Mouse (Mus musculus) kidney, embryonic 15.5 days (tissue): ENCODE data around the gene Magi2. TPM values are rescaled to one million over a fixed set of nuclear protein-coding genes. Genes with fewer than 3 reads are reported as not detected.
"Not testable (repeated sequence)": the region's sequence is repeated elsewhere in the genome, so short reads cannot be mapped to it uniquely, and the experiment has no call there.

ENCODE experiments used
- ATAC-seq: fragments of 200-750 bp; cut with Nextera tagmentation; replicated peaks from 2 replicates; pipeline ENCODE4 v1.8.0; 2017; ENCODE audit warnings: moderate TSS enrichment; ENCODE audit not compliant: low FRiP score
- H3K27ac ChIP-seq: fragments of 300-500 bp; sonication (generic); 2 replicates; pipeline ENCODE4 v1.5.1; 2015; ENCODE audit warnings: mild to moderate bottlenecking, inconsistent platforms
- H3K27me3 ChIP-seq: fragments of 300-500 bp; sonication (generic); 2 replicates; pipeline ENCODE4 v1.6.1; 2015; ENCODE audit warnings: inconsistent platforms
- H3K36me3 ChIP-seq: fragments of 300-500 bp; sonication (generic); 2 replicates; pipeline ENCODE4 v1.6.1; 2015; ENCODE audit warnings: inconsistent platforms
- H3K4me1 ChIP-seq: fragments of 300-500 bp; sonication (generic); 2 replicates; pipeline ENCODE4 v1.6.1; 2015; ENCODE audit warnings: inconsistent platforms
- H3K4me2 ChIP-seq: fragments of 300-500 bp; sonication (generic); 2 replicates; pipeline ENCODE4 v1.6.1; 2015; ENCODE audit warnings: moderate library complexity, mild to moderate bottlenecking, inconsistent platforms
- H3K4me3 ChIP-seq: fragments of 300-500 bp; sonication (generic); replicated peaks from 2 replicates; pipeline ENCODE4 v1.5.1; 2015; ENCODE audit warnings: mild to moderate bottlenecking, inconsistent platforms
- H3K9ac ChIP-seq: fragments of 300-500 bp; sonication (generic); 2 replicates; pipeline ENCODE4 v1.6.1; 2015; ENCODE audit warnings: mild to moderate bottlenecking, inconsistent platforms
- H3K9me3 ChIP-seq: fragments of 300-500 bp; sonication (generic); replicated peaks from 2 replicates; pipeline ENCODE4 v1.6.1; 2016; ENCODE audit warnings: inconsistent platforms
- WGBS: fragments of 180-500 bp; shearing (Covaris S2); methylation state at CpG from one replicate; pipeline ENCODE4 v1.1.7; 2015; ENCODE audit warnings: mixed read lengths; 5-methylcytosine and 5-hydroxymethylcytosine counted together
- polyA plus RNA-seq: library from polyadenylated mRNA; unstranded; fragments of >200 nt; fragmentation: Nextera tagmentation; extraction: Ambion mirVana; gene quantifications from 2 replicates; pipeline ENCODE4 v1.2.1, GENCODE M21; 2015

Magi2 gene
- polyA plus RNA-seq, 1 experiment from 2014 or later: 18.6 TPM

DNA sequence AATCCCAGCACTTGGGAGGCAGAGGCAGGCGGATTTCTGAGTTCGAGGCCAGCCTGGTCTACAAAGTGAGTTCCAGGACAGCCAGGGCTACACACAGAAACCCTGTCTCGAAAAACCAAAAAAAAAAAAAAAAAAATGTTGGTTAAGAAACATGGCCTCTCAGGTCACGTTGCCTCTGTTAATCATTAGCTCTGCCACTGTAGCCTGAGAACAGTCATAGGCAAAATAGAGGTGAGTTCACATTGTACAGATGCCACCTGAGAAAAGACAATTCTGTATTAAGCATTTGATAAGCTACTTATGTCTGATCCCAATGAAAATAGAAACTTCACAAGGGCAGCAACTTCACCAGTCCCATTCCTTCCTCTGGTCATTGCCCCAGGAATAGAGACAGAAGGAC is 1496.4 kb downstream of the Magi2 start:
- H3K4me3 ChIP-seq, H3K9me3 ChIP-seq, H3K4me1 ChIP-seq, H3K9ac ChIP-seq, H3K36me3 ChIP-seq, H3K27me3 ChIP-seq, H3K27ac ChIP-seq, ATAC-seq, H3K4me2 ChIP-seq: not testable (repeated sequence)
- WGBS: 84% methylated on average over 4 of the region's 4 CpGs

DNA sequence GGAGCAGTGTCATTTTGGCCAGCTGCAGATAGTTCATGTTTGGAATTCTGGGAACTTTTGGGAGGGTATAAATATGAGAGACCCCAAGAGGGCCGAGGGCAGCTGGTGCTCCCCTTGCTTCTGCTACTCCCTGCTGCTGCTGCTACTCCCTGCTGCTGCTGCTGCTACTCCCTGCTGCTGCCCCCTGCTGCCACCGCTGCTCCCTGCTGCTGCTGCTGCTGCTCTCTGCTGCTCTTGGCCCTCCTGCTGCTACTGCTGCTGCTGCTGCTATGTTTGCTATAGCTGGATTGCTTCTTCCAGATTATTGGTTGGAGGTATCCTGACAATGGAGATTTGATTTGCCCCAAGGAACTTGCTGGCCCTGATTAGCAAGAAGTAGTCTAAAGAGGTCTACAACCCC is 1512.0 kb downstream of the Magi2 start:
- H3K27ac ChIP-seq: no peak overlapping the region
- WGBS: 56% methylated on average over 2 of the region's 2 CpGs
- no peak for ATAC-seq
- no peak overlapping the region for H3K4me3 ChIP-seq
- peaks cover 3% of the 10 kb centered on the region; the same call in 1 of the 2 replicates for H3K4me1 ChIP-seq
- no peak overlapping the region for H3K4me2 ChIP-seq
- no peaks in the 10 kb centered on the region for H3K9me3 ChIP-seq
- no peaks in the 10 kb centered on the region for H3K27me3 ChIP-seq
- no peaks in the 10 kb centered on the region for H3K36me3 ChIP-seq
- no peak overlapping the region for H3K9ac ChIP-seq

- H3K9me3 ChIP-seq: no peaks in the 10 kb centered on the region
- ATAC-seq: no peak
- 47% methylated on average over 6 of the region's 6 CpGs for WGBS
- peaks cover 3% of the 10 kb centered on the region; the same call in 1 of the 2 replicates for H3K4me1 ChIP-seq
- H3K27me3 ChIP-seq: no peaks in the 10 kb centered on the region
- no peaks in the 10 kb centered on the region for H3K36me3 ChIP-seq
- H3K4me3 ChIP-seq: no peak overlapping the region
- no peak overlapping the region for H3K27ac ChIP-seq
- H3K9ac ChIP-seq: no peak overlapping the region
- no peak overlapping the region for H3K4me2 ChIP-seq
Measured at GRCm38 (mm10) chr5:20741193-20741592, 1514.4 kb downstream of the Magi2 start.

DNA sequence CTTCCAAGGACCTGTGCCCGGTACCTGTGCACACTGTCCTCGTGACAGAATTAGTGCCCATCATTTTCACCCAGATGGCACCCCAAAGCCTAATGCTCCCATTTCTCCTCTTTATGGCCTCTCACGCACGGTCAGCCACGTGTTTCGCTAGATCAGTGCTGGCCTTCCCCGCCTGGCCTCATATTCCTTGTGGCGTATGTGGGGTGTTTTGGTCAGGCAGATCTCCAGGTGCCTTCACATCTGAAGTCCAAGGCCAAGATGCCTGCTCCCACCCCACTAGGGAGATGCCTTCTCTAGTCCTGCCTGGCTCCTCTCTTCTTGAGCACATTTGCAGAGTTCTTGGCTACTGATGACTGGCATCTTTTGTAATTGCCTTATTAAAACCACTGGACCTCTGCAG is 1515.1 kb downstream of the Magi2 start:
- no peak overlapping the region for H3K27ac ChIP-seq
- no peak overlapping the region for H3K4me2 ChIP-seq
- H3K9me3 ChIP-seq: no peaks in the 10 kb centered on the region
- H3K27me3 ChIP-seq: no peaks in the 10 kb centered on the region
- no peak overlapping the region for H3K4me3 ChIP-seq
- ATAC-seq: 0 out of 2 replicates have a peak, but pooled peaks have one; percentile 37
- H3K4me1 ChIP-seq: peaks cover 3% of the 10 kb centered on the region; the same call in 1 of the 2 replicates
- no peak overlapping the region for H3K9ac ChIP-seq
- no peaks in the 10 kb centered on the region for H3K36me3 ChIP-seq
- WGBS: 57% methylated on average over 8 of the region's 8 CpGs

GRCm38 (mm10) chr5:20748142-20748541 is 1521.3 kb downstream of the Magi2 start:
- H3K27ac ChIP-seq: no peak overlapping the region
- H3K27me3 ChIP-seq: no peaks in the 10 kb centered on the region
- no peak overlapping the region for H3K4me3 ChIP-seq
- no peaks in the 10 kb centered on the region for H3K4me1 ChIP-seq
- no peak overlapping the region for H3K9ac ChIP-seq
- H3K4me2 ChIP-seq: no peak overlapping the region
- 85% methylated on average over 4 of the region's 4 CpGs for WGBS
- ATAC-seq: no peak
- no peaks in the 10 kb centered on the region for H3K9me3 ChIP-seq
- H3K36me3 ChIP-seq: no peaks in the 10 kb centered on the region

- no peaks in the 10 kb centered on the region for H3K27me3 ChIP-seq
- no peaks in the 10 kb centered on the region for H3K4me1 ChIP-seq
- no peak overlapping the region for H3K9ac ChIP-seq
- ATAC-seq: no peak
- no peak overlapping the region for H3K4me3 ChIP-seq
- no peaks in the 10 kb centered on the region for H3K9me3 ChIP-seq
- 92% methylated on average over 8 of the region's 8 CpGs for WGBS
- no peak overlapping the region for H3K4me2 ChIP-seq
- no peaks in the 10 kb centered on the region for H3K36me3 ChIP-seq
- no peak overlapping the region for H3K27ac ChIP-seq
Measured at GRCm38 (mm10) chr5:20748856-20749255, 1522.0 kb downstream of the Magi2 start.

GRCm38 (mm10) chr5:20749535-20749934 is 1522.7 kb downstream of the Magi2 start:
- ATAC-seq: no peak
- 68% methylated on average over 3 of the region's 3 CpGs for WGBS
- H3K4me2 ChIP-seq: no peak overlapping the region

GRCm38 (mm10) chr5:20751000-20751399 is 1524.2 kb downstream of the Magi2 start:
- H3K9ac ChIP-seq: no peak overlapping the region
- no peaks in the 10 kb centered on the region for H3K27me3 ChIP-seq
- H3K9me3 ChIP-seq: no peaks in the 10 kb centered on the region
- H3K36me3 ChIP-seq: no peaks in the 10 kb centered on the region
- ATAC-seq: no peak
- no peak overlapping the region for H3K4me2 ChIP-seq
- H3K4me1 ChIP-seq: no peaks in the 10 kb centered on the region
- WGBS: 72% methylated on average over 7 of the region's 7 CpGs
- no peak overlapping the region for H3K27ac ChIP-seq
- no peak overlapping the region for H3K4me3 ChIP-seq

More at GRCm38 (mm10) chr5:20749535-20749934, 1522.7 kb downstream of the Magi2 start:
- H3K4me3 ChIP-seq: no peak overlapping the region
- H3K9ac ChIP-seq: no peak overlapping the region
- no peaks in the 10 kb centered on the region for H3K36me3 ChIP-seq
- H3K27ac ChIP-seq: no peak overlapping the region
- H3K9me3 ChIP-seq: no peaks in the 10 kb centered on the region
- H3K4me1 ChIP-seq: no peaks in the 10 kb centered on the region
- H3K27me3 ChIP-seq: no peaks in the 10 kb centered on the region

DNA sequence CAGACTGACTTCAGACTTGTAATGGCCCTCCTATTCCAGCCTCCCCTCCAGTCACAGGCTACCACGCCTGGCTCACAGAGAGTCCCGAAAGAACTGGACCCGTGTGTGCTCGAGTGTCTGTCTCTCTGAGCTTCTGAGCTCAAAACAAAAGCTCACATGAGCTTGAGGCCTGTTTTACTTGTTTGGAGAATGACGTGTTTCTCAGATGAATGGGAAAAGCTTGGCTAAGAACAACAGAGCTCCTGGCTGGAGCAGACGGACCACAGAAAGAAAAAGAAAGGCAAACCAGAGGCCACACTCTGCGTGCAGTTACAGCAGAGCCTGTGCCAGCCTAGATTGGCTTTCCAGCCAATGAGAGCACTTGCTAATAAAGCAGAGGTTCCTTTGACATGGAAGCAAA is 1524.9 kb downstream of the Magi2 start:
- ATAC-seq: no peak
- H3K4me1 ChIP-seq: no peaks in the 10 kb centered on the region
- no peaks in the 10 kb centered on the region for H3K36me3 ChIP-seq
- H3K9ac ChIP-seq: no peak overlapping the region
- no peaks in the 10 kb centered on the region for H3K27me3 ChIP-seq
- no peak overlapping the region for H3K27ac ChIP-seq
- 71% methylated on average over 7 of the region's 7 CpGs for WGBS
- H3K9me3 ChIP-seq: no peaks in the 10 kb centered on the region
- H3K4me2 ChIP-seq: no peak overlapping the region
- H3K4me3 ChIP-seq: no peak overlapping the region

GRCm38 (mm10) chr5:20753096-20753495 is 1526.3 kb downstream of the Magi2 start:
- Histone ChIP-seq H3K36me3 (0 out of 2 replicates have a peak, but pooled peaks cover 4% of the 10 kb centered on the region), H3K4me1 (no peaks in the 10 kb centered on the region), H3K27me3 (no peaks in the 10 kb centered on the region), H3K4me2 (no peak overlapping the region), H3K9me3 (no peaks in the 10 kb centered on the region), H3K4me3 (no peak overlapping the region), H3K9ac (no peak overlapping the region), H3K27ac (no peak overlapping the region)
- 64% methylated on average over 2 of the region's 2 CpGs for WGBS
- ATAC-seq: no peak

- Histone ChIP-seq H3K4me1 (no peaks in the 10 kb centered on the region), H3K27ac (no peak overlapping the region), H3K27me3 (no peaks in the 10 kb centered on the region), H3K4me2 (no peak overlapping the region), H3K9me3 (no peaks in the 10 kb centered on the region), H3K36me3 (peaks cover 9% of the 10 kb centered on the region; the same call in 1 of the 2 replicates), H3K4me3 (no peak overlapping the region), H3K9ac (no peak overlapping the region)
- ATAC-seq: no peak
- WGBS: 78% methylated on average over 5 of the region's 5 CpGs
Measured at GRCm38 (mm10) chr5:20753963-20754362, 1527.1 kb downstream of the Magi2 start.
